9 mouse cellular contexts compared by ENCODE assay signal in genomic region chr9:62244612-62245010, GRCm38 (mm10). TPM values are rescaled to one million over a fixed set of nuclear protein-coding genes. Genes with fewer than 3 reads are reported as not detected.
A peak's percentile ranks its signal among the peaks of the same experiment; 100 is the strongest.
DNase-seq lines count a peak whose midpoint lies in the region; ATAC-seq and TF ChIP-seq lines count a peak whose summit lies in the region.
"Had no signal": no experiment of that assay in that cellular context is flagged by ENCODE, and none has a peak within 500 bp of the region (broad histone marks: within the 10 kb centered on the region; RNA-seq: fewer than 3 reads in every experiment).

No protein-coding gene starts in this region.

- TF ChIP-seq EP300 in stomach, postnatal 0 days (optimal IDR thresholded peaks at IDR 0.05), result no peak

- WGBS in forebrain, embryonic 13.5 days, result 46% methylated on average over 3 of the region's 3 CpGs
- 40% methylated on average over 3 of the region's 3 CpGs for WGBS in forebrain, embryonic 16.5 days
- WGBS in hindbrain, embryonic 15.5 days, result 38% methylated on average over 3 of the region's 3 CpGs
- WGBS in hindbrain, embryonic 11.5 days, result 40% methylated on average over 3 of the region's 3 CpGs
- WGBS in neural tube, embryonic 12.5 days, result 37% methylated on average over 3 of the region's 3 CpGs
- WGBS in stomach, postnatal 0 days, result 35% methylated on average over 3 of the region's 3 CpGs

- DNase-seq in hindbrain, embryonic 11.5 days (ENCODE audit: low spot score), result no peak
- no peak for DNase-seq in neural tube, embryonic 10.5 days (ENCODE audit: extremely low spot score, low spot score)
- no peak for DNase-seq in stomach, postnatal 0 days (ENCODE audit: low spot score)

- H3K36me3 ChIP-seq in forebrain, embryonic 13.5 days (ENCODE audit: poor library complexity, severe bottlenecking), result no peaks in the 10 kb centered on the region
- H3K36me3 ChIP-seq in forebrain, embryonic 16.5 days (ENCODE audit: control insufficient read depth, insufficient read depth), result no peaks in the 10 kb centered on the region
- no peaks in the 10 kb centered on the region for H3K36me3 ChIP-seq in hindbrain, embryonic 15.5 days
- H3K36me3 ChIP-seq in hindbrain, embryonic 11.5 days (ENCODE audit: control insufficient read depth, insufficient read depth, low read length), result no peaks in the 10 kb centered on the region
- no peaks in the 10 kb centered on the region for H3K36me3 ChIP-seq in neural tube, embryonic 12.5 days
- H3K36me3 ChIP-seq in stomach, postnatal 0 days (ENCODE audit: control insufficient read depth, insufficient read depth, low read length), result no peaks in the 10 kb centered on the region
- H3K36me3 ChIP-seq: midbrain, embryonic 12.5 days had no signal

- no peak overlapping the region for H3K4me3 ChIP-seq in forebrain, embryonic 13.5 days
- no peak overlapping the region for H3K4me3 ChIP-seq in forebrain, embryonic 16.5 days (replicated peaks; ENCODE audit: low read length)
- no peak overlapping the region for H3K4me3 ChIP-seq in hindbrain, embryonic 15.5 days
- no peak overlapping the region for H3K4me3 ChIP-seq in hindbrain, embryonic 11.5 days (ENCODE audit: low read depth, low read length)
- no peak overlapping the region for H3K4me3 ChIP-seq in neural tube, embryonic 12.5 days
- no peak overlapping the region for H3K4me3 ChIP-seq in stomach, postnatal 0 days (ENCODE audit: low read depth, low read length)

- no peaks in the 10 kb centered on the region for H3K9me3 ChIP-seq in forebrain, embryonic 13.5 days (replicated peaks)
- H3K9me3 ChIP-seq in forebrain, embryonic 16.5 days (ENCODE audit: control insufficient read depth, low read length), result no peaks in the 10 kb centered on the region
- no peaks in the 10 kb centered on the region for H3K9me3 ChIP-seq in hindbrain, embryonic 15.5 days
- no peaks in the 10 kb centered on the region for H3K9me3 ChIP-seq in hindbrain, embryonic 11.5 days (ENCODE audit: control insufficient read depth, low read length)
- no peaks in the 10 kb centered on the region for H3K9me3 ChIP-seq in neural tube, embryonic 12.5 days
- no peaks in the 10 kb centered on the region for H3K9me3 ChIP-seq in stomach, postnatal 0 days (ENCODE audit: control insufficient read depth, low read length)
- H3K9me3 ChIP-seq: midbrain, embryonic 12.5 days had no signal

- no peak overlapping the region for H3K9ac ChIP-seq in forebrain, embryonic 13.5 days
- no peak overlapping the region for H3K9ac ChIP-seq in forebrain, embryonic 16.5 days (replicated peaks; ENCODE audit: low read depth, low read length)
- H3K9ac ChIP-seq in hindbrain, embryonic 15.5 days, result no peak overlapping the region
- no peak overlapping the region for H3K9ac ChIP-seq in hindbrain, embryonic 11.5 days (ENCODE audit: low read depth, low read length)
- H3K9ac ChIP-seq in neural tube, embryonic 12.5 days, result no peak overlapping the region
- H3K9ac ChIP-seq in stomach, postnatal 0 days (ENCODE audit: low read length), result no peak overlapping the region

- no peak for ATAC-seq in forebrain, embryonic 13.5 days
- ATAC-seq in forebrain, embryonic 16.5 days, result no peak
- ATAC-seq in hindbrain, embryonic 15.5 days (ENCODE audit: low FRiP score, low read depth), result no peak
- ATAC-seq in hindbrain, embryonic 11.5 days (ENCODE audit: low FRiP score), result no peak
- 0 out of 2 replicates have a peak, but pooled peaks have one; percentile 17 for ATAC-seq in neural tube, embryonic 12.5 days (ENCODE audit: low FRiP score, low read depth)
- peak; percentile 18; the same call in 1 of the 2 replicates for ATAC-seq in stomach, postnatal 0 days (ENCODE audit: low FRiP score, low TSS enrichment)
- ATAC-seq in inflammation-experienced regulatory T-cells, adult 6 months, result no peak

- no peak for TF ChIP-seq CTCF in stomach, postnatal 0 days (IDR thresholded peaks at IDR 0.05; ENCODE audit: low read depth)

- peak overlapping the region; percentile 42; the same call in 1 of the 2 replicates for H3K4me2 ChIP-seq in forebrain, embryonic 13.5 days
- H3K4me2 ChIP-seq in forebrain, embryonic 16.5 days (ENCODE audit: low read length), result no peak overlapping the region
- 0 out of 2 replicates have a peak overlapping the region, but pooled peaks have one; percentile 45 for H3K4me2 ChIP-seq in hindbrain, embryonic 15.5 days
- H3K4me2 ChIP-seq in hindbrain, embryonic 11.5 days (replicated peaks; ENCODE audit: low read depth, low read length), result no peak overlapping the region
- no peak overlapping the region for H3K4me2 ChIP-seq in neural tube, embryonic 12.5 days (replicated peaks)
- H3K4me2 ChIP-seq in stomach, postnatal 0 days (replicated peaks; ENCODE audit: low read depth), result peak overlapping the region; percentile 30; the same call in 1 of the 2 replicates

- peaks cover 3% of the 10 kb centered on the region; the same call in 1 of the 2 replicates for H3K27me3 ChIP-seq in forebrain, embryonic 13.5 days
- no peaks in the 10 kb centered on the region for H3K27me3 ChIP-seq in forebrain, embryonic 16.5 days (replicated peaks; ENCODE audit: control insufficient read depth, insufficient read depth, low read length)
- no peaks in the 10 kb centered on the region for H3K27me3 ChIP-seq in hindbrain, embryonic 15.5 days
- no peaks in the 10 kb centered on the region for H3K27me3 ChIP-seq in hindbrain, embryonic 11.5 days (ENCODE audit: control insufficient read depth, insufficient read depth, low read length)
- H3K27me3 ChIP-seq in neural tube, embryonic 12.5 days (replicated peaks), result no peaks in the 10 kb centered on the region
- no peaks in the 10 kb centered on the region for H3K27me3 ChIP-seq in stomach, postnatal 0 days (ENCODE audit: control insufficient read depth, insufficient read depth, low read length)

- H3K4me1 ChIP-seq in forebrain, embryonic 13.5 days, result peaks cover 5% of the 10 kb centered on the region
- peaks cover 5% of the 10 kb centered on the region for H3K4me1 ChIP-seq in forebrain, embryonic 16.5 days (replicated peaks; ENCODE audit: control insufficient read depth, insufficient read depth, low read length)
- H3K4me1 ChIP-seq in hindbrain, embryonic 15.5 days (replicated peaks), result peaks cover 24% of the 10 kb centered on the region
- peaks cover 4% of the 10 kb centered on the region for H3K4me1 ChIP-seq in hindbrain, embryonic 11.5 days (replicated peaks; ENCODE audit: control insufficient read depth, insufficient read depth, low read length)
- H3K4me1 ChIP-seq in neural tube, embryonic 12.5 days, result peaks cover 4% of the 10 kb centered on the region; the same call in 1 of the 2 replicates
- no peaks in the 10 kb centered on the region for H3K4me1 ChIP-seq in stomach, postnatal 0 days (replicated peaks; ENCODE audit: control insufficient read depth, insufficient read depth)

- H3K27ac ChIP-seq in forebrain, embryonic 13.5 days, result no peak overlapping the region
- H3K27ac ChIP-seq in forebrain, embryonic 16.5 days (ENCODE audit: low read length), result no peak overlapping the region
- no peak overlapping the region for H3K27ac ChIP-seq in hindbrain, embryonic 15.5 days (replicated peaks)
- no peak overlapping the region for H3K27ac ChIP-seq in hindbrain, embryonic 11.5 days (ENCODE audit: low read depth, low read length)
- H3K27ac ChIP-seq in neural tube, embryonic 12.5 days, result no peak overlapping the region
- H3K27ac ChIP-seq in stomach, postnatal 0 days (replicated peaks), result no peak overlapping the region

RNA-seq across cellular contexts. Expression of gene Spesp1, which starts 37.4 kb away (rescaled TPM):
- polyA plus RNA-seq in forebrain, embryonic 13.5 days (2015; fragmentation: Nextera tagmentation; extraction: Ambion mirVana), result not detected in 2 replicates
- not detected in 2 replicates for polyA plus RNA-seq in forebrain, embryonic 16.5 days (2015; fragmentation: Nextera tagmentation; extraction: Ambion mirVana)
- polyA plus RNA-seq in hindbrain, embryonic 15.5 days (2015; fragmentation: Nextera tagmentation; extraction: Ambion mirVana), result not detected in 2 replicates
- polyA plus RNA-seq in hindbrain, embryonic 11.5 days (2014; fragmentation: Nextera tagmentation; extraction: Ambion mirVana), result not detected in 2 replicates
- not detected in 2 replicates for polyA plus RNA-seq in neural tube, embryonic 12.5 days (2016; fragmentation: Nextera tagmentation; extraction: Ambion mirVana)
- not detected in 2 replicates for polyA plus RNA-seq in stomach, postnatal 0 days (2015; fragmentation: Nextera tagmentation; extraction: Ambion mirVana)
- not detected for polyA plus RNA-seq in inflammation-experienced regulatory T-cells, adult 6 months (2017; shearing (Covaris generic))
- polyA plus RNA-seq: midbrain, embryonic 12.5 days had no signal

Comparison
In these comparisons a context has a peak if more than half of its experiments do, and no peak if none do; other contexts are left out.
1. H3K4me2 ChIP-seq: peak in forebrain, embryonic 13.5 days (single experiment), hindbrain, embryonic 15.5 days (single experiment) and stomach, postnatal 0 days (single experiment); none in forebrain, embryonic 16.5 days (single experiment), hindbrain, embryonic 11.5 days (single experiment) and neural tube, embryonic 12.5 days (single experiment).
2. ATAC-seq: peak in neural tube, embryonic 12.5 days (single experiment) and stomach, postnatal 0 days (single experiment); none in forebrain, embryonic 13.5 days (single experiment), forebrain, embryonic 16.5 days (single experiment), hindbrain, embryonic 15.5 days (single experiment), hindbrain, embryonic 11.5 days (single experiment) and inflammation-experienced regulatory T-cells, adult 6 months (single experiment).